Mouse (Mus musculus) heart, postnatal 0 days (tissue): ENCODE measurements around the gene Itga1.

Experiments
- CTCF ChIP-seq: IDR thresholded peaks from 2 replicates; pipeline ENCODE4 v1.5.1; 2016; ENCODE audit warnings: antibody characterized with exemption, control low read depth, low read depth
- EP300 ChIP-seq: IDR thresholded peaks from 2 replicates; pipeline ENCODE4 v1.6.1; 2016; ENCODE audit warnings: antibody characterized with exemption, low read depth

DNA sequence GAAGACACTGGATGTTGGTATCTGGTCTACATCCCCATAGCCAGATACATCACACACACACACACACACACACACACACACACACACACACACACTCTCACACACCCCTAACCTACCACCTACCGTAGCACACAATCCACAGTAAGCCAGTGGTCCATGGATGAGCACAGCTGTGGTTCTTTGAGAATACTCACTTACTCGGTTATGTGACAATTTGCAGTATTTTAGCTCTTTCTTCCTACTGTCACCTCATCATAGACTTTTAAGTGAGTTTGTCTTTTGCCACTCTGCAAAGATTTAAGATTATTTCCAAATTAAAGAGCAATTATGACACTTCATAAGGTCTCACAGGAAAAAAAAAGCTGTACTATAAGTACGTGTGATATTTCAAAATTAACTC lies 16.4 kb upstream of the Itga1 start:
- TF ChIP-seq CTCF (no peak), EP300 (no peak)
